Mouse (Mus musculus): ENCODE data around the gene Gm28305.

GRCm38 (mm10) chr9:104080038-104080437 is 39.6 kb downstream of the Gm28305 start:
- TF ChIP-seq CTCF (IDR thresholded peaks at IDR 0.05; ENCODE audit: extremely low read depth, insufficient read depth, low read length) (no peak), POLR2A (IDR thresholded peaks at IDR 0.05; ENCODE audit: extremely low read depth, insufficient read depth, low read length) (no peak)

All from cortical plate, adult 2 months (tissue).